Mouse (Mus musculus): ENCODE measurements at regions not wholly inside any gene's neighbourhood (a gene's known extent, or its start where the extent isn't known, plus 50 kb on each side); places are given as distances from the start of the nearest gene placed in this dataset.

GRCm38 (mm10) chr14:76631740-76632139 lies 75.1 kb upstream of the Serp2 start:
- no peak for DNase-seq (ENCODE audit: low spot score in 2 of 2)

GRCm38 (mm10) chr14:76631181-76631580 lies 74.5 kb upstream of the Serp2 start:
- peak; percentile 59 to 65 for DNase-seq (ENCODE audit: low spot score in 2 of 2)

- no peak for DNase-seq (ENCODE audit: low spot score in 2 of 2)
These were observed 73.3 kb upstream of the Serp2 start for GRCm38 (mm10) chr14:76629913-76630478.

- DNase-seq (ENCODE audit: low spot score in 2 of 2): no peak
These were observed 71.6 kb upstream of the Serp2 start for GRCm38 (mm10) chr14:76628182-76628892.

- DNase-seq (ENCODE audit: low spot score in 2 of 2): no peak
These were observed 69.1 kb upstream of the Serp2 start for GRCm38 (mm10) chr14:76625589-76626368.

GRCm38 (mm10) chr14:76624626-76625378 lies 68.1 kb upstream of the Serp2 start:
- DNase-seq (ENCODE audit: low spot score in 2 of 2): no peak

- DNase-seq (ENCODE audit: low spot score in 2 of 2): no peak
These were observed 66.8 kb upstream of the Serp2 start for GRCm38 (mm10) chr14:76623371-76623988.

- DNase-seq (ENCODE audit: low spot score in 2 of 2): peak; percentile 50 to 66
These were observed 66.1 kb upstream of the Serp2 start for GRCm38 (mm10) chr14:76622634-76623291.

GRCm38 (mm10) chr14:76619038-76619409 lies 62.3 kb upstream of the Serp2 start:
- no peak for DNase-seq (ENCODE audit: low spot score in 2 of 2)

- DNase-seq (ENCODE audit: low spot score in 2 of 2): no peak
These were observed 61.8 kb upstream of the Serp2 start for GRCm38 (mm10) chr14:76618331-76619037.

GRCm38 (mm10) chr14:76617889-76618288 lies 61.2 kb upstream of the Serp2 start:
- no peak for DNase-seq (ENCODE audit: low spot score in 2 of 2)

- no peak for DNase-seq (ENCODE audit: low spot score in 2 of 2)
These were observed 60.8 kb upstream of the Serp2 start for GRCm38 (mm10) chr14:76617447-76617846.

GRCm38 (mm10) chr14:76616367-76616683 lies 59.6 kb upstream of the Serp2 start:
- no peak for DNase-seq (ENCODE audit: low spot score in 2 of 2)

- no peak for DNase-seq (ENCODE audit: low spot score in 2 of 2)
These were observed 59.1 kb upstream of the Serp2 start for GRCm38 (mm10) chr14:76615603-76616366.

- no peak for DNase-seq (ENCODE audit: low spot score in 2 of 2)
These were observed 58.5 kb upstream of the Serp2 start for GRCm38 (mm10) chr14:76615182-76615581.

- DNase-seq (ENCODE audit: low spot score in 2 of 2): no peak
These were observed 58.0 kb upstream of the Serp2 start for GRCm38 (mm10) chr14:76614682-76615081.

- DNase-seq (ENCODE audit: low spot score in 2 of 2): peak; percentile 31 to 61
These were observed 56.9 kb upstream of the Serp2 start for GRCm38 (mm10) chr14:76613604-76614003.

- DNase-seq (ENCODE audit: low spot score in 2 of 2): peak; percentile 76 to 77
These were observed 54.0 kb upstream of the Serp2 start for GRCm38 (mm10) chr14:76610429-76611378.
